Mouse (Mus musculus) gonadal fat pad, adult 2 months (tissue): ENCODE measurements at regions not wholly inside any gene's neighbourhood (a gene's known extent, or its start where the extent isn't known, plus 50 kb on each side); places are given as distances from the start of the nearest gene placed in this dataset.
A peak's percentile ranks its signal among the peaks of the same experiment; 100 is the strongest.

Experiments
- DNase-seq: peaks from one replicate; pipeline ENCODE4 v3.0.0-alpha.2; 2012; ENCODE audit warnings: low read depth

GRCm38 (mm10) chr2:133020173-133020837, 74.6 kb upstream of the Fermt1 start:
- DNase-seq: no peak

- no peak for DNase-seq
These were observed 75.5 kb upstream of the Fermt1 start for GRCm38 (mm10) chr2:133021244-133021643.

- no peak for DNase-seq
These were observed 81.3 kb upstream of the Fermt1 start for GRCm38 (mm10) chr2:133027038-133027437.

- peak; percentile 83 for DNase-seq
These were observed 89.7 kb upstream of the Fermt1 start for GRCm38 (mm10) chr2:133035421-133035820.

GRCm38 (mm10) chr2:133040708-133041107, 95.0 kb upstream of the Fermt1 start:
- DNase-seq: no peak

GRCm38 (mm10) chr2:133077698-133078356, 132.1 kb upstream of the Fermt1 start:
- no peak for DNase-seq

- DNase-seq: no peak
These were observed 145.3 kb upstream of the Fermt1 start for GRCm38 (mm10) chr2:133090976-133091375.

- no peak for DNase-seq
These were observed 167.9 kb upstream of the Fermt1 start for GRCm38 (mm10) chr2:133113642-133114041.

GRCm38 (mm10) chr2:133118651-133119050, 172.9 kb upstream of the Fermt1 start:
- no peak for DNase-seq

GRCm38 (mm10) chr2:133125212-133125801, 179.6 kb upstream of the Fermt1 start:
- DNase-seq: no peak

GRCm38 (mm10) chr2:133134878-133135277, 189.2 kb upstream of the Fermt1 start:
- no peak for DNase-seq

- no peak for DNase-seq
These were observed 193.2 kb upstream of the Fermt1 start for GRCm38 (mm10) chr2:133138877-133139276.

GRCm38 (mm10) chr2:133141341-133142035, 195.8 kb upstream of the Fermt1 start:
- no peak for DNase-seq

GRCm38 (mm10) chr2:133152461-133152860, 206.8 kb upstream of the Fermt1 start:
- no peak for DNase-seq

GRCm38 (mm10) chr2:133156537-133156936, 210.8 kb upstream of the Fermt1 start:
- no peak for DNase-seq

- DNase-seq: no peak
These were observed 212.5 kb upstream of the Fermt1 start for GRCm38 (mm10) chr2:133158206-133158605.

- DNase-seq: no peak
These were observed 213.7 kb upstream of the Fermt1 start for GRCm38 (mm10) chr2:133159398-133159797.

GRCm38 (mm10) chr2:133176411-133176810, 230.7 kb upstream of the Fermt1 start:
- DNase-seq: no peak

- no peak for DNase-seq
These were observed 235.5 kb upstream of the Fermt1 start for GRCm38 (mm10) chr2:133181216-133181615.

- DNase-seq: no peak
These were observed 237.2 kb upstream of the Fermt1 start for GRCm38 (mm10) chr2:133182920-133183319.

- no peak for DNase-seq
These were observed 258.7 kb upstream of the Fermt1 start for GRCm38 (mm10) chr2:133204295-133204866.

GRCm38 (mm10) chr2:133208498-133208897, 262.8 kb upstream of the Fermt1 start:
- no peak for DNase-seq
